Mouse (Mus musculus): ENCODE data around the gene Tmem209.
A peak's percentile ranks its signal among the peaks of the same experiment; 100 is the strongest.

The Tmem209 gene

DNA sequence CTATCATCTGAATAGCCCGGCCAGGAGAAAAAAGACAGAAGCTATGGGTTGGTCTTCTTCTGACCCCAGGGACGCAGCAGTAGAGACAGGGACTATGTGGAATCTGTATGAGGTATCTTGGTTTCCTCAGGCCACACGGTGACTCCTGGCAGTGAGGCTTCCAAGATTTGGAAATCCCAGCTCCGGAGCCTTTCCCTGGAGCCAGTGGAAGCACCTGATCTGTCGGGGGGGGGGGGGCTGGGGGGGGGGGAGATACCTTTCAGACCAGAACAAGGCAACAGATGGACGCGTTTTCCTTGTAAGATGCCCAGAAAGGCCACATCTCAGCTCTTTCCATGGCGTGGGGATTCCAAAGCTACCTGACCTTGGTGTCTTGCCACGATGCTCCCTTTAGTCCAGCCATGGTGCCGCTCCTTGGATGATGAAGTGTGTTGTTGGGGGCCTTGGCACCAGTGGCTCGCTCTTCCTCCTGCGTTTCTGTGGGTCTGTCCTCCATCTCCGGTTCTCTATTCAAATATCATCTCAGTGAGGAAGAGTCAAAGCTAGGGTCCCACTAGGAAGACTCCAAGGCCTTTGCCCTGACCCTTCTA lies 47.7 kb downstream of the Tmem209 start:
- DNase-seq (ENCODE audit: low read depth): no peak

DNA sequence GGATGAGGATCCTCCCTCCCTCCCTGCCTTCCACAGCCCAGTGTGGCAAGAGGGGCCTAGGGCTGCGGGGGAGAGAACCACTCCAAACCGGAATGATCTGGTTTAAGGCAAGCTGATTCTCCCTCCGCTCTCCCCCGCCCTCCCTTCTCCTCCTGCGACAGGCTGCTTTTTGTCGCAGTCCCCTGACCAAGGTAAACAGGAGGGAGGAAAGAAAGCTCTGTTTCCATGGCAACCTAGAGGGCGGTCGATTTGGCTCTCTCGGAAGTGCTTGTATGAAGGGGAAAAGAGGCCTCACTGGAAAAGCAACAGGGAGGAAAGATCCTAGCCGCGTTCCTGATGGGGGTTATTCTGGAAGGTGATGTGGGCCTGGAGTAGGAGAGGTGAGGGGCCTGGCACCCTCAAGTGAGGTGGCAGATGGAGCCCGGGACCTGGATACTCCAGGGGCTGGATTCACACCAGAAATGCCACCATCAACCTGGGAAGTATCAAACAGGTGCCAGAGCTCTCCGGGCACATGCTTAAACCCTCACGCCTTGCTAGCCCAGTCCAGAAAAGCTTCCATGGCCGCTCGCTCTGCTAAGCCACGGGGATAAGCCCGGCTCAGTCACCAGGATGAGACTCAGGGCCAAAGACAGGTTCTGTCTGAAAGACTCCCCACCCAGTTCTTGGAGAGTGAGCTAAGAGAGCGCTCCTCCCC lies 48.7 kb downstream of the Tmem209 start:
- DNase-seq (ENCODE audit: low read depth): peak; percentile 26

DNA sequence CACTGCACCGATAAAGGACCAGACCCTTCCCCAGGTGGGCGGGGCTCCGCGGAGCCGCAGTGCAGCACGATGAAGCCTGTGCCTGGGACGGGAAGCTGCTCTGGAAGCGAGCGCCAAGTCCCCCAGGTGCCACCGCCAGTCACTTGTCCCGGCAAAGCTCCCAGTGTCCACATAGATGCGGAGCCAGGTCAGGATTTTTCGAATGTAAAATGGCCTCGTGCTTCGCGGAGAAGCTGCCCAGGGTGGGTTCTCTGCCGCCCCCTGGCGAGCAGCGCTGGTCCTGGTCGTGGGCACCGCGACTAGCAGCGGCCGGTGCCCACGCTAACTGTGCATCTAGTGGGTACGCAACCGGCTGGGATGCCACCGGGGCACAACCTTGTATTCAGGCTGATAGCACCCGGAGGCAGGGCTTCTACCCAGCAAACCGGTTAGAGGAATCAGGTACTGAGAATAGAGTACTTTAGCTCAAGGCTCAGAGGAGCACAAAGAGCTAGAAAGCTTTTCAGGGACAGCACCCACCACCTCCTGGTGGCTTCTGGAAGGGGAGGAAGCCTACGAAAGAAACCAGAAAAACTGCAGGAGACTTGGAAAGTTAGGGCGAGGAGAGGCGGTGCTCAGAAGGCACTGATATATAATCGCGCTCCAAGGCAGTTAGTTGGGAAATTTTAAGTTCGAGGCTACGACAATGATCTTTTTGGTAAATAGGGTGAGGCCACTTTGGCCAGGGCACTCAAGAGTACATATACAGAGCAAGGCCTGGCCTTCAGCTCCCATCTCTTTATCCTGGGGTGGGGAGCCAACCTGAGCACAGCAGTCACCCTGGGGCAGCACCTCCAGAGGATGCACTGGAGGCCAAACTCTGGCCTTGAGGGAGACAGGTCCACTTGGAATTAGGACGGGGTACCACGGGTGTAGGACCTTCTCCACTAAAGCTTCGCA lies 49.5 kb downstream of the Tmem209 start:
- peak; percentile 68 for DNase-seq (ENCODE audit: low read depth)

DNA sequence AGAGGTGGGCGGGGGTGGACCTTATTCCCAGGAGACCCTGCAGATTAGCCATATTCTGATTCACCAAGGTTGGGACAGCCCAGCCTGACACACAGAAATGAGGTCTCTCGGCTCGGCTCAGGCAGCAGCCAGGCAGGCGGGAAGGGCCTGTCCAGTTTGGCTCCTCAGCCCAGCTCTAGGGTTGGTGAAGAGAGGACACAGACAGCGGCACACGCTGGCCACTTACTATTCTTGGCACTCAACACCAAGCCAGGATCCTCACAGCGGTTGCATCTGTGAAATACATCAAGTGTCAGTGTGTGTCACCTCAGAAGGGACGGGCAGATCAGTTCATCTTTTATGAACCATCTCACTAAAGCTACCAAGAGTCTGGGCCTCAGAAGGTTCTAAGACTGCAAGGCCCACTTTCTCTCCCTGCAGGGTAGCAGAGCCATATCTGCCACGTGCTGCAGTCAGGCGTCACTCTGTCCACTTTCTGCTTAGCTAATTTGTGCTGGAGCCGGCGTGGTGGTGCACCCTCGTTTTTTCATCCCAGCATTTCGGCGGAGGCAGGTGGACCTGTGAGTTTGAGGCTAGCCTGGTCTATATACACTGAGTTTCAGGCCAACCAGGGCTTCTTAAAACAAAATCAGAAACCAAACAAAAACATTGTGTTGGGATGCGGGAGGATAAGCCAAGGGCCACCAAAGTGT lies 50.4 kb downstream of the Tmem209 start:
- DNase-seq (ENCODE audit: low read depth): no peak

DNA sequence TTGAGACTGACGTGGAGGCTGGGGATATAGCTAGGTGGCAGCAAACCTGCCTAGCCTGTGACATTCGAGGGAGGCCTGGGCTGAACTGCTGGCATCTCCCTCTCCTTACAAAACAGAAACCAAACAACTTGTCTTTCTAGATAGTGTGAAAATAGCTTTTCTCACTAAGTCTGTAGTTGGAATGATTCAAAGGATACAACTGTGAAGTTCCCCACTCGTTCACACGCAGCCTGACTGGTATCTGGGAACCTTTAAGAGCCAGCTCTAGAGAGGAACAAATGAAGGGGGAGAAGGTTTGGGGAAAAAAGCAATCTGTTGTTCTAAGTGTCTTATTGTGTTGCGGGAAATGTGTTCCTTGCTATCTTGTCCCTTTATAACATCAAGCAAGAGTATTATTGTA lies 51.0 kb downstream of the Tmem209 start:
- no peak for DNase-seq (ENCODE audit: low read depth)

DNA sequence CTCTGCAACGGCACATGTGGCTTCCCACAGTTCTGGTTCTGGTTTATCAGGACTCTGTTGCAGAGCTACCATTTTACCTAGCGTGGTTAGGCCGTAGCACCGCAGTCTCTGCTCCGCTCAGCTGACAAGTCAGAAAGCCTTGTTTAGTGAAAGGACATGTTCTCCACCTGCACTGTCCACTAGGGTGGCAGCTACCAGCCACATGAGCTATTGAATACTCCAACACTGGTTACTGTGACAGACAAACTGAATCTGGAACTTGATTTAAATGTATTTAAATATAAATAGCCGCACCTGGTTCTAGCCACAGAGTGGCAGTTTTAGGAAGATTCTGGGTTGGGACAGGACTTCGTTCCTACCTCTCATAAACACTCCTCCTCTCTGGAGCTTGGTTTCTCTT lies 52.6 kb downstream of the Tmem209 start:
- DNase-seq (ENCODE audit: low read depth): no peak

DNA sequence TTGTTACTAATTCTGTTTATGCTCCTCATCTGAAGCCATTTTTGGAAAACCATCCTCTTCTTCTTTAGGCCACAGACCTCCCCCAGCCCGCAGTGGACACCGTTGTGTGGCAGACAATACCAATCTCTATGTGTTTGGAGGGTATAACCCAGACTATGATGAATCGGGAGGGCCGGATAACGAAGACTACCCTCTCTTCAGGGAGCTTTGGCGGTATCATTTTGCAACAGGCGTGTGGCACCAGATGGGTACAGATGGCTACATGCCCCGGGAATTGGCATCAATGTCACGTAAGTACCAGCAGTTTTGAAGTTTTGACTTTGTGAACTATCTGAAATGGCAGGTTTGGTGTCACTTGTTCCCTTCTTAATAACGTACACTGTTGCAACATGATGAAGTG lies 70.0 kb downstream of the Tmem209 start:
- no peak for DNase-seq (ENCODE audit: low read depth)

DNA sequence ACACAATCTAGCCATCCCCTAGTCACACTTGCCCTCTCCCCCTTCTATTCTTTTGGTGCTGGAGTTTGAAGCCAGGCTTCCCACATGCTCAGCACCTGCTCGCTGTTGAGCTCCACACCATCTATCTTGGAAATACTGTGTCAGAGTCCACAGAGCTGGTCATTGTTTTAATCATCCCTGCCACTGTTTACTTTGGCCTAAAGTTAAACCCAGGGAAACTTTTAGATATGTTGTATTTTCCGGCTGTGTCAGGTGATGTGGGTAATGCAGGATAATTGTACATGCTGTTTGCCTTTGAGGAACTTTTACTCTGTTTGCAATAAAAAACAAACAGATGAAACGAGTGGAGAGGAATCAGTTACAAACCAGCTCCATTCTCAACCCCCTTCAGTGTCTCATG lies 72.5 kb downstream of the Tmem209 start:
- no peak for DNase-seq (ENCODE audit: low read depth)

DNA sequence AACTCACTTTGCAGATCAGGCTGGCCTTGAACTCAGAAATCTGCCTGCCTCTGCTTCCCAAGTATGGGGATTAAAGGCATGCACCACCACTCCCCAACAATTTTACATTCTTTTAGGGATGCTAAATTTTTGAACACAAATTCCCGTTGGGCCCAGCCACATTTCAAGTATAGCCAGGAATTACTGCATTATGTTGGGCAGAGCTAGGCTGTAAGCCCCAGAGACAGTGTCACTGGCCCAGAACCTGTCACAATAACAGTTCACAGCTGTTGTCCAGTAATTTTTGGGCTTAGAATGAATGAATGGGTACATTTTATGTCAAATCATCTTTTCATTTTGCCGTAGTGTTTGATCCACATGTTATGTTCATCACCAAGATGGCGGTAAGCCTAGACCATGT lies 73.1 kb downstream of the Tmem209 start:
- no peak for DNase-seq (ENCODE audit: low read depth)

DNA sequence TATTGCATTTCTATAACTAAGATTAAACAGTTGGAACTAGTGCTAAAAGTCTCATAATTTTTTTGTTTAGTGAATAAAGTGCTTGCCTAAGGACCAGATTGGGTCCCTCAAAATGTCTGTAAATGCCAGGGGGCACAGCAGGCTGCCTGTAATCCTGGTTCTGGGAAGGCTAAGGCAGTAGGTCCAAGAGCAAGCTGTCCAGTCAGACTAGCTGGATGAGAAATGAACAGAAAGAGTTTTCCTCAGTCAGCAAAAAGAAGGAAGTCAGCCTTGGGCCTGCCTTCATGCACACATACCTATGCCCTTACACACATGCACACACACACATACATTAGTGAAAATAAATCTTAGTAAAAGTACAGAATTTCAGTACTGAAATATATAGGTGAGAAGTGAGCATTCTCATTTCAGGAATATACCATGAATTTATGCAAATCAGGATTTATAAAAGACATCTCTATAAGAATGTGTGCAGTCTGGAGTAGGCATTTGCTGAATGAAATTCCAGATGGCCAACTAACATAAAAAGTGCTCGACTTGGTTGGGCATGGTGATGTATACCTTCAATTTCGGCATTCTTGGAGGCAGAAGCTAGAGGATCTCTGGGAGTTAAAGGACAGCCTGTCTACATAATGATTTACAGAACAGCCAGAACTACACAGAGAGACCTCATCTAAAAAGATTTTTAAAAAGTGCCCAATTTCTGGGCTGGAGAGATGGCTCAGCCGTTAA lies 77.0 kb downstream of the Tmem209 start:
- DNase-seq (ENCODE audit: low read depth): no peak
